Mouse (Mus musculus) neural tube, embryonic 15.5 days (tissue): ENCODE results near the gene Sox2. TPM values are rescaled to one million over a fixed set of nuclear protein-coding genes. Genes with fewer than 3 reads are reported as not detected.

Experiments
- ATAC-seq: fragments of 200-750 bp; cut with Nextera tagmentation; 2 replicates; pipeline ENCODE4 v1.8.0; 2017; ENCODE audit warnings: mild to moderate bottlenecking, moderate TSS enrichment, moderate library complexity; ENCODE audit not compliant: low FRiP score
- H3K27ac ChIP-seq: fragments of 300-500 bp; sonication (generic); replicated peaks from 2 replicates; pipeline ENCODE4 v1.5.1; 2015; ENCODE audit warnings: mild to moderate bottlenecking, inconsistent platforms
- H3K27me3 ChIP-seq: fragments of 300-500 bp; sonication (generic); replicated peaks from 2 replicates; pipeline ENCODE4 v1.6.1; 2015; ENCODE audit warnings: inconsistent platforms
- H3K36me3 ChIP-seq: fragments of 300-500 bp; sonication (generic); 2 replicates; pipeline ENCODE4 v1.6.1; 2015; ENCODE audit warnings: inconsistent platforms
- H3K4me1 ChIP-seq: fragments of 300-500 bp; sonication (generic); 2 replicates; pipeline ENCODE4 v1.6.1; 2015; ENCODE audit warnings: inconsistent platforms
- H3K4me2 ChIP-seq: fragments of 300-500 bp; sonication (generic); 2 replicates; pipeline ENCODE4 v1.6.1; 2015; ENCODE audit warnings: inconsistent platforms, mild to moderate bottlenecking, moderate library complexity
- H3K4me3 ChIP-seq: fragments of 300-500 bp; sonication (generic); replicated peaks from 2 replicates; pipeline ENCODE4 v1.5.1; 2015; ENCODE audit warnings: mild to moderate bottlenecking, inconsistent platforms
- H3K9ac ChIP-seq: fragments of 300-500 bp; sonication (generic); replicated peaks from 2 replicates; pipeline ENCODE4 v1.6.1; 2015; ENCODE audit warnings: mild to moderate bottlenecking, inconsistent platforms
- H3K9me3 ChIP-seq: fragments of 300-500 bp; sonication (generic); replicated peaks from 2 replicates; pipeline ENCODE4 v1.6.1; 2016; ENCODE audit warnings: inconsistent platforms
- WGBS: fragments of 180-500 bp; shearing (Covaris S2); methylation state at CpG from one replicate; pipeline ENCODE4 v1.1.7; 2015; ENCODE audit warnings: mixed read lengths; 5-methylcytosine and 5-hydroxymethylcytosine counted together
- polyA plus RNA-seq: library from polyadenylated mRNA; unstranded; fragments of >200 nt; fragmentation: Nextera tagmentation; extraction: Ambion mirVana; gene quantifications from 2 replicates; pipeline ENCODE4 v1.2.1, GENCODE M21; 2015

The Sox2 gene
- polyA plus RNA-seq, 1 experiment from 2014 or later = 13.4 TPM

GRCm38 (mm10) chr3:34637926-34638325, 12.3 kb upstream of the Sox2 start:
- WGBS = 5% methylated on average over 5 of the region's 5 CpGs
- Histone ChIP-seq H3K4me1 (peaks cover 30% of the 10 kb centered on the region), H3K27me3 (peaks cover 27% of the 10 kb centered on the region)

GRCm38 (mm10) chr3:34638344-34638743, 11.9 kb upstream of the Sox2 start:
- Histone ChIP-seq H3K27me3 (peaks cover 30% of the 10 kb centered on the region), H3K4me2 (peak overlapping the region; percentile 55), H3K4me1 (peaks cover 30% of the 10 kb centered on the region), H3K4me3 (peak overlapping the region; percentile 29), H3K9ac (no peak overlapping the region; the same call in 1 of the 2 replicates), H3K27ac (peak overlapping the region; percentile 56; the same call in 1 of the 2 replicates), H3K36me3 (no peaks in the 10 kb centered on the region), H3K9me3 (no peaks in the 10 kb centered on the region)
- WGBS = 3% methylated on average over 13 of the region's 13 CpGs
- ATAC-seq = 0 out of 2 replicates have a peak, but pooled peaks have one; percentile 4

More at GRCm38 (mm10) chr3:34637926-34638325, 12.3 kb upstream of the Sox2 start:
- Histone ChIP-seq H3K9ac (no peak overlapping the region; the same call in 1 of the 2 replicates), H3K4me2 (peak overlapping the region; percentile 55), H3K9me3 (no peaks in the 10 kb centered on the region), H3K36me3 (no peaks in the 10 kb centered on the region), H3K4me3 (peak overlapping the region; percentile 29), H3K27ac (peak overlapping the region; percentile 56; the same call in 1 of the 2 replicates)
- ATAC-seq = no peak

GRCm38 (mm10) chr3:34639031-34639872, 11.0 kb upstream of the Sox2 start:
- Histone ChIP-seq H3K4me1 (peaks cover 30% of the 10 kb centered on the region), H3K36me3 (no peaks in the 10 kb centered on the region), H3K9me3 (no peaks in the 10 kb centered on the region), H3K4me2 (peak overlapping the region; percentile 55), H3K9ac (no peak overlapping the region; the same call in 1 of the 2 replicates), H3K4me3 (peak overlapping the region; percentile 26), H3K27ac (peak overlapping the region; percentile 33), H3K27me3 (peaks cover 39% of the 10 kb centered on the region)
- 5% methylated on average over 24 of the region's 24 CpGs for WGBS
- peak; percentile 77; the same call in 1 of the 2 replicates for ATAC-seq

GRCm38 (mm10) chr3:34639873-34640270, 10.3 kb upstream of the Sox2 start:
- ATAC-seq = no peak
- no peaks in the 10 kb centered on the region for H3K9me3 ChIP-seq
- H3K27ac ChIP-seq = peak overlapping the region; percentile 33
- H3K4me2 ChIP-seq = peak overlapping the region; percentile 55
- H3K9ac ChIP-seq = no peak overlapping the region; the same call in 1 of the 2 replicates
- H3K4me3 ChIP-seq = peak overlapping the region; percentile 26
- H3K27me3 ChIP-seq = peaks cover 43% of the 10 kb centered on the region
- peaks cover 30% of the 10 kb centered on the region for H3K4me1 ChIP-seq
- WGBS = under 1% methylated on average over 10 of the region's 10 CpGs
- H3K36me3 ChIP-seq = no peaks in the 10 kb centered on the region

GRCm38 (mm10) chr3:34640276-34640675, 9.9 kb upstream of the Sox2 start:
- Histone ChIP-seq H3K4me1 (peaks cover 30% of the 10 kb centered on the region), H3K36me3 (no peaks in the 10 kb centered on the region), H3K27me3 (peaks cover 47% of the 10 kb centered on the region), H3K4me3 (peak overlapping the region; percentile 26; the same call in 1 of the 2 replicates), H3K4me2 (peak overlapping the region; percentile 55), H3K9ac (no peak overlapping the region), H3K27ac (no peak overlapping the region), H3K9me3 (no peaks in the 10 kb centered on the region)
- 7% methylated on average over 8 of the region's 8 CpGs for WGBS
- ATAC-seq = no peak

- Histone ChIP-seq H3K4me2 (peak overlapping the region; percentile 51), H3K27me3 (peaks cover 52% of the 10 kb centered on the region), H3K36me3 (no peaks in the 10 kb centered on the region), H3K4me1 (peaks cover 30% of the 10 kb centered on the region), H3K9me3 (no peaks in the 10 kb centered on the region), H3K9ac (no peak overlapping the region), H3K27ac (no peak overlapping the region), H3K4me3 (peak overlapping the region; percentile 31; the same call in 1 of the 2 replicates)
- WGBS = 5% methylated on average over 33 of the region's 33 CpGs
- no peak for ATAC-seq
These were observed 9.3 kb upstream of the Sox2 start for GRCm38 (mm10) chr3:34640690-34641600.

GRCm38 (mm10) chr3:34641756-34642497, 8.3 kb upstream of the Sox2 start:
- Histone ChIP-seq H3K27ac (peak overlapping the region; percentile 62), H3K36me3 (no peaks in the 10 kb centered on the region), H3K4me1 (peaks cover 33% of the 10 kb centered on the region), H3K4me2 (peak overlapping the region; percentile 51), H3K4me3 (peak overlapping the region; percentile 31), H3K9ac (no peak overlapping the region), H3K9me3 (no peaks in the 10 kb centered on the region), H3K27me3 (peaks cover 59% of the 10 kb centered on the region)
- no peak for ATAC-seq
- WGBS = 2% methylated on average over 38 of the region's 38 CpGs

- Histone ChIP-seq H3K4me2 (peak overlapping the region; percentile 51), H3K4me3 (peak overlapping the region; percentile 31), H3K36me3 (no peaks in the 10 kb centered on the region), H3K9me3 (no peaks in the 10 kb centered on the region), H3K4me1 (peaks cover 30% of the 10 kb centered on the region), H3K27me3 (peaks cover 59% of the 10 kb centered on the region), H3K27ac (peak overlapping the region; percentile 62), H3K9ac (no peak overlapping the region)
- WGBS = 1% methylated on average over 20 of the region's 20 CpGs
- ATAC-seq = peak; percentile 65
These were observed 7.7 kb upstream of the Sox2 start for GRCm38 (mm10) chr3:34642498-34642941.

- H3K27ac ChIP-seq = peak overlapping the region; percentile 33; the same call in 1 of the 2 replicates
- H3K36me3 ChIP-seq = no peaks in the 10 kb centered on the region
- no peak overlapping the region for H3K9ac ChIP-seq
- ATAC-seq = no peak
- no peak overlapping the region for H3K4me2 ChIP-seq
- no peak overlapping the region for H3K4me3 ChIP-seq
- WGBS = 26% methylated on average over 5 of the region's 5 CpGs
- H3K4me1 ChIP-seq = peaks cover 32% of the 10 kb centered on the region
- H3K9me3 ChIP-seq = no peaks in the 10 kb centered on the region
- H3K27me3 ChIP-seq = peaks cover 62% of the 10 kb centered on the region
These were observed 7.1 kb upstream of the Sox2 start for GRCm38 (mm10) chr3:34643067-34643466.

GRCm38 (mm10) chr3:34643536-34644115, 6.6 kb upstream of the Sox2 start:
- H3K27me3 ChIP-seq = peaks cover 63% of the 10 kb centered on the region
- 0 out of 2 replicates have a peak overlapping the region, but pooled peaks have one; percentile 13 for H3K4me2 ChIP-seq
- no peak overlapping the region for H3K9ac ChIP-seq
- peak overlapping the region; percentile 14; the same call in 1 of the 2 replicates for H3K27ac ChIP-seq
- H3K4me3 ChIP-seq = no peak overlapping the region
- 17% methylated on average over 15 of the region's 15 CpGs for WGBS
- H3K9me3 ChIP-seq = no peaks in the 10 kb centered on the region
- ATAC-seq = no peak
- H3K36me3 ChIP-seq = no peaks in the 10 kb centered on the region
- H3K4me1 ChIP-seq = peaks cover 32% of the 10 kb centered on the region
